Mouse (Mus musculus) mature B cell (primary cell): ENCODE measurements around the gene Cdk9.

Experiments
- in situ Hi-C: fragments of 300-500 bp; cut with MboI; formaldehyde crosslinking; loops from 2 replicates; pipeline ENCODE4 v1.14.3; 2019

Gene Cdk9

DNA sequence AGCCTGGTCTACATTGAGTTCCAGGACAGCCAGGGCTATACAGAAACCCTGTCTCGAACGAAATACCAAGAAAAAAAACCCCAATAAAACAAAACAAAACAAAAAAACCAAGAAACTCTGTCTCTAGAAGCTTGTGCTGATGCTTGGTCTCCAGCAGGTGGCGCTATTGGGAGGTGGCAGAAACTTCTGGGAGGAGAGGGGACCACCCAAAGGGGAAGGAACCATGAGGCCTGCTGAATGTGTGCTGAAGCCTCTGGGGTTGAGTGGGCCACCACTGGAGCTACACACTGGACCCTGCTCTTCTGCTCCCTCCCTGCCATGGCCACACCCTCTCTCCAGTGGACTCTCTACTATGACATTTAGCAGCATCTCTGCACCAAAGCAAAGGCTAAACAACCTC lies 4.2 kb downstream of the Cdk9 start:
- in situ Hi-C loops, result no loop called here

GRCm38 (mm10) chr2:32706971-32707370 lies 5.9 kb downstream of the Cdk9 start:
- in situ Hi-C loops, result no loop called here

GRCm38 (mm10) chr2:32705018-32705417 lies 7.9 kb downstream of the Cdk9 start:
- in situ Hi-C loops, result no loop called here

- in situ Hi-C loops, result no loop called here
Measured at GRCm38 (mm10) chr2:32704021-32704421, 8.9 kb downstream of the Cdk9 start, which contains the start of gene Fpgs. TSS of gene Fpgs (minus strand) at chr2:32704145.

DNA sequence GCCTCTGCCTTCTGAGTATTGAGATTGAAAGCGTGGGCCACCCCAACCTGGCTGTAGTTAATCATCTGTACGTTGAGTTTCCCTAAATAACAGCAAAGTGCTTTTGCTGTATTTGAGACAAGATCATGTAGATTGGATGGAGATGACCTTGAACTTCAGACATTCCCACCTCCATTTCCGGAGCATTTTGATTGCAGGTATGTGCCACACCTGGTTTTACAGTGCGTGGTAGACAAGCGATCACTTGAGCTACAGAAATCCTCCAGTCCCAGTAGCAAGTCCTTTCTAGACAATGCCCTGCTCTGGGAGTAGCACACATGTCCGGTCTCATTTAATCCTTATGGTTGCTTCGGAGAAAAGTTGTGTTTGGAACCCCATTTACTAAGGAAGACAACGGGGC lies 9.8 kb downstream of the Cdk9 start:
- in situ Hi-C loops, result no loop called here

DNA sequence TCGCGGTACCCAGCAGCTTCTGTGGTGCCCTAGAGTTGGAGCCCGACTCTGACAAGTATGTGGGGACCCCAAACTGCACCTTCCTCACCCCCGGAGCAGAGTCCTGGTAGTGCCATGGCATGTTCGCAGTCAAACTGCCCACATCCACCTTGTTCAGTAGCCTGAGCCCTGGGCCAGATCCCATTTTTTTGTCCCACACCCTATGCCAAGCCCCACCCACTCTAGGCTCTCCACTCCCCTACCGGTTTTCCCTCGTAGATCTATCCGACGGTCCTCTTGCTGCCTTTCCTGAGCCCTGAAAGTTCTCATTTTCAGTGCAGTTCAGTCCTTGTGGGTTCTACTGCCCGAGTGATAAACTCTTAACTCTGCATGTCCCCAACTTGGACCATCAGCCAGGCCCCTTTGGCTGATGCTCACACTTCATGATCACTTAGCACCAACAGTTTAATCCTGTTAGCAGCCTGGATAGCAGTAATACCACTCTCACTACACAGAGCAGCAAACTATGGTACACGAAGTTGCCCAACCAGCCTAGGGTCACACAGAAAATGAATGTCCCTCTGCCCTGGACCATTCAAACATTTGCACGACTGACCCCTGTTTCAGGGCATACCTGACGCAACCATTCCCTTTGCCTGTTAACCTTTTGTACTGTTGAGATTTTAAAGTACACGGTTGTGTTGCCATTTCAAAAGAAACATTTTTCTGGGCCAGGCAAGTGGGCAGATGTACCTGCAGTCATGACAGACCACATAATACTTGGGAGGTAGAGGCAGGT lies 11.7 kb downstream of the Cdk9 start:
- in situ Hi-C loops, result no loop called here

DNA sequence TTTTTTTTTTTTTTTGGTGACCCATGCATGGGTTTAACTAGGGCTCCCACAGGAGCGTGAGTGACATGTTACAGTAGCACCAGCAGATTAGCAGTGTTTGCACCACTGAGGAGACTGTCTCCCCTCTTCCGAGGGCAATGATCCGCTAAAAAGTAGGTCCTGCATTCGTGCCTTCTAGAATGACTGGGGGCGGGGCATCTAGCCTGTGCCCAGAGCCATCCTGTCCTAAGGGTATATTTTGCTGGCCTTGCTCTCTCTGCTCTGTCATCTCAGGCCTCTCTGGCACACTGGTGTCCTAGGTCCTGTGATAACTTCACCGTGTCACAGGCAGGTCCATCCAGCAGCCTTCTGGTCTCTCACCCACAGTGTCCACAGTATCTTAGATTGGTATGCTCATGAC lies 13.2 kb downstream of the Cdk9 start:
- in situ Hi-C loops, result no loop called here

- in situ Hi-C loops, result no loop called here
Measured at GRCm38 (mm10) chr2:32694691-32695090, 18.2 kb downstream of the Cdk9 start.

DNA sequence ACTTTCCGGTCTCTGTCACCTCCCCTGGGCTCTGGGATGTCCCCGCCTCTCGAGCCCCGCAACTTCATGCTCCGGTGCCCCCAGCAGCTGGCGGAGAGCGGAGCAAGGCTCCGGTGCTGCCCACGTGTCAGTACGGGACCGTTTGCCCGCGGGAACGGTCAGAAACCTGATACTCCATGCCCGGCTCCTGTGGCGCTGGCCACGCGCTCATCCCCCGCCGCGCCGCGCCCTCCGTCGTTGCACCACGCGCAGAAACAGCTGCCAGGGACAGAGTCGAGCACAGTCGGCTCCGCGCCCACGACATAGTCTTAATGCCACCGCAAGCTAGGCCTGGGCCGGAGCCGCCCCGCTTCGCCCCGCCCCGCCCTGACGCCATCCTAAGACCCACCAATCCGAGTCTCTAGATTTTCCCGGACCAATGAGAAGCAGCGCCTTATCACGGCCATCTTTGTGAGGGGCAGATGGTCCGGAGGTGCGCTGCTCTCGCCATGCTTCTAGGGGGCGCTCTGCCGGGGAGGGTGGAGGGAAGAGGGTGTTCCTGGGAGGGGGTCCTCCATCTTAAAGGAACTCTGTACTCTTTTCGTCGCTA lies 19.0 kb downstream of the Cdk9 start:
- in situ Hi-C loops, result no loop called here

DNA sequence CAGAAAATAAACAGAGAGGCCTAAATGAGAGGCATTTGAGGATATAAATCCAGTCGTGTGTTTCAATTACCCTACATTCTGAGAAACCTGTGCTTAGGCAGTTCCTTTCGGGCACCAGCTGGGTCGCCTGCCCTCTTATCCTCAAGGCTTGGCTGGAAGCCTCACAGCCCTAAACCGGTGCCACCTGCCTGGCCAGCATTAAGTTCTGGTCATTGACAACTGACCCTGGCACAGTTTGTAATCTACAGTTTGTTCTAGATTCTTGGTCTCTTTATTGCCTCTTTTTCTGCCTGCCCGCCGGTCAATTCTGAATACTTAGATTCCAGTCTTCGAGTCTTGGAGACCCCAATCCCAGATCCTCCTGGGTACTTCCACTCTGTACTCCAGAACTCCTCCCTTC lies 19.6 kb downstream of the Cdk9 start:
- in situ Hi-C loops, result no loop called here

- in situ Hi-C loops, result no loop called here
Measured at GRCm38 (mm10) chr2:32692496-32692895, 20.4 kb downstream of the Cdk9 start.

GRCm38 (mm10) chr2:32691041-32691440 lies 21.8 kb downstream of the Cdk9 start:
- in situ Hi-C loops, result no loop called here

DNA sequence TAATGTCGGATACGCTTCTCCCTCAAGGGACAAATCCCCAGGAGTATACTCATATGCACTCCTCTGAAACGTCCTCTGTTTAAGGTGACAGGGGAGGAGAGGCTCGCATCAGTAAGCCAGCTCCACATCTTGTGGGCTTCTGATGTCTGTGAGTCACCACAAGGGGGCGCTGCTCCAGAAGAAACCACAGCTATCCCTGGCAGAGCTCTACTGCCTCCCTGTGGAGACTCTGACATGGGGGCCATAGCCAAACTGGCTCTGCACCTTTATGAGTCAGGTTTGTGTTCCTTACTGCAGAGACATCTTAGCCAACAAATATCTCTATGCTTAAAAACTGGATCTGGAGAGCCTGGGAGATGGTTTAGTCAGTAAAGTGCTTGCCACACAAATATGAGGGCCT lies 23.5 kb downstream of the Cdk9 start:
- in situ Hi-C loops, result loop anchor here (5.0 kb wide), 1 partner anchor 57 kb away; no protein-coding TSS in a partner anchor

DNA sequence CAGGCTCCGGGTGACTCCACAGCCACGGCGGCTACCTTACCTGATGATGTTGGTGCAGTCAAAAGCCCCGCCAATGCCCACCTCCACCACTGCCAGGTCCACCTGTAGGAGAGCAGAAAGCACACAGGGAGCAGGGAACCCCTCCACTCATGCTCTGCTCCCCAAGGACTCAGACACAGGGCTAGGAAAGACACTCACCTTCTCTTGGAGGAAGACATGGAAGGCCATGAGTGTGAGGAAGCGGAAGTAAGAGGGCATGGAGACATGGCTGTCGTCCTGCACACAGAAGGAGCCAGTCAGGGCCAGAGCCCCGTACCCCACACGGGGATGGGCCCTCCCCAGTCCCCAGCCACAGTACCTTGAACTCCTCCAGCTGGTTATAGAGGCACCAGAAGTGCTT lies 25.3 kb downstream of the Cdk9 start:
- in situ Hi-C loops, result loop anchor here (5.0 kb wide), 1 partner anchor 55 kb away; no protein-coding TSS in a partner anchor

- in situ Hi-C loops, result loop anchor here (5.0 kb wide), 1 partner anchor 54 kb away; no protein-coding TSS in a partner anchor
Measured at GRCm38 (mm10) chr2:32686640-32687039, 26.2 kb downstream of the Cdk9 start.

DNA sequence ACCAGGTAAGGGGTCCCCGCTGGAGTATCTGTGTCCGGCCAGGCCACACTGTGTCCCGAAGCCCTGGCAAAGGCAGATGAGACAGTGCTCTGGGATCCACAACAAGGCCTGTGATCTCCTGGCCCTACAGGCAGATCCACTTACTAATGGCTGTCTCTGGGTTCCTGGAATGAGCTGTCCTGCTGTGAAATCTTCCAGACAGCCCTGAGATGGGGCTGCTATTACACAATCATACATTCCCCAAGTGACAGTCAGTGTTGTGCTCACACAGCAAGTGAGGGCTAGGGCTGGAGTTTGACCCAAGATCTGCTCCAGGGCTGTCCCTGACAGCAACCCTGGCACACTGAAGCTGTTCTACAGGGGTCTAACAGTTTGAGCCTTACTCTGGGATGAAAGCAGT lies 27.1 kb downstream of the Cdk9 start:
- in situ Hi-C loops, result loop anchor here (5.0 kb wide), 1 partner anchor 54 kb away; no protein-coding TSS in a partner anchor

GRCm38 (mm10) chr2:32684681-32685428 lies 28.0 kb downstream of the Cdk9 start:
- in situ Hi-C loops, result loop anchor here (5.0 kb wide), 1 partner anchor 53 kb away; no protein-coding TSS in a partner anchor

- in situ Hi-C loops, result no loop called here
Measured at GRCm38 (mm10) chr2:32683701-32684100, 29.2 kb downstream of the Cdk9 start.

DNA sequence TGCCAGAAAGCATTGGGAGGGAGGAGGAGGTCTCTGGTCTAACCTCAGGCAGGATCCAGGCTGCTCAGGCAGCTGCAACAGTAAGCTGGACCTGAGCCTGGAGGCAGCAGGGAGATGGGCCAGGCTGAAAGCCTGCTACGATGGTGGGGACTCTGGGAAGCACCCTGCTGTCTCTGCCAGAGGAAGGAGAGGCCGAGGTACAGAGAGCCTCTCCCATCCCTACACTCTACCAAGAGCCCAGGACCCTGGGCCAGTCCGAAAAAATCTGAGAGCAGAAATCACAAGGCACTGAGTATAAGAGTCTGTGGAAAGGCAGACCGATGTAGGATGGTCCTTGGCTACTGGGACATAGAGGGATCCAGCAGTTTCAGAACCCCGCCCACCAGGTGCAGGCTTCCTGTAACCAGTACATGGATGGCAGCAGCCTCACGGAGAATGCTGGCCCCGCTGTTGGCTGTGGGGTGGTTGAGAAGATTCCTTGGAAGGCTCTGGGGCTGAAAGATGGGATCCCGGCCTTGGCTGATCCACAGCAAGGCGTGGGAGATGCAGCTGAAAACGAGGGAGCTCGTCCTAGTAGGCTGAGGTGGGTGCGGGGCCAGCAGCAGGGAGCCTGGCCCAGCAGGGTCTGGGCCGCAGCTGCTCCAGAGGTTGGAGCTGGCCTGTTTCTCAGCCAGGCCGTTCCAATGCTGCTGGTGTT lies 30.0 kb downstream of the Cdk9 start:
- in situ Hi-C loops, result no loop called here

DNA sequence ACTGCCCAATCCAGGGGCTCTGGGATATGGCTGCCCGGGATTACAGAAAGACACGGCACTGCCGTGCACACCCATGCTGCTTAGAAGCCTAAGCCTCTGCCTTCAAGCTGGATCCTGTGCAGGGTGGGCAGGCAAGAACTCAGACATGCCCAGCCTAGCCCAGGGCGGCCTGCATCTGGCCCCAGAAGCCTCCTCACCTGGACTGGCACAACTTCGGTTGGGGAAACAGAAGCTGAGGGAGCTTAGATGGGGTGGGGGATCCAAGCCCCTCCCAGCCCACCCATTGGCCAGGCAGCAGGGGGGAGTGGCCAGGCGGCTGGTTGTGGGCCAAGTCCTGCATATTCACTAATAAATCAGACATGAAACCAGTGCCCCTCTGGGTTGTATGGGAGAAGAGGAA lies 31.1 kb downstream of the Cdk9 start:
- in situ Hi-C loops, result no loop called here

DNA sequence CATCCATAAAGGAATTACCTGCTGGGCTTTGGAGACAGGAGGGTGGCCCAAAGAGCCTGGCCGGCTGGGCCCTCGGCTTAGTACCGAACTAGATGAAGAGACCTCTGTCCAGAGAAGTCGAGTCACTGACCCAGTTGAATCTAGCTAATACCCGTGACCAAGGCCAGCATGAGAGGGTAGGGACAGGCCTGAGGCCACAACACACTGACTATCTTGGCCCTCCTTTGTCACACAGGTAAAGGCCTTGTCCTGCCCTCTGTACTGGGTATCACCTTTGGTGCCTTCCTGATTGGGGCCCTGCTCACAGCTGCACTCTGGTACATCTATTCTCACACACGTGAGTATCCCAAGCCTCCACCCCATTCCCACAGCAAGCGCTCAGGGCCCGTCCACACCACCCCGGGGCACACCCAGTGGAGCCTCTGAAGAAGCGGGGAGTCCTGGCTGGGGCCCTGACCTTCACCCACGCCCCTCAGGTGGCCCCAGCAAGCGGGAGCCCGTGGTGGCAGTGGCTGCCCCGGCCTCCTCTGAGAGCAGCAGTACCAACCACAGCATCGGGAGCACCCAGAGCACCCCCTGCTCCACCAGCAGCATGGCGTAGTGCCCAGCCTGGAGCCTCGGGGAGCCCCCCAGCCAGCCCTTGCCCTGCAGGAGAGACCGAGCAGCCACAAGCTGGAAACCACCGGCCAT lies 31.8 kb downstream of the Cdk9 start:
- in situ Hi-C loops, result no loop called here
